Mouse (Mus musculus): Measurements from ENCODE around the gene Cdk8. TPM values are rescaled to one million over a fixed set of nuclear protein-coding genes. Genes with fewer than 3 reads are reported as not detected.

Cdk8 gene
- polyA plus RNA-seq, 1 experiment from 2014 or later: 14.4 TPM

DNA sequence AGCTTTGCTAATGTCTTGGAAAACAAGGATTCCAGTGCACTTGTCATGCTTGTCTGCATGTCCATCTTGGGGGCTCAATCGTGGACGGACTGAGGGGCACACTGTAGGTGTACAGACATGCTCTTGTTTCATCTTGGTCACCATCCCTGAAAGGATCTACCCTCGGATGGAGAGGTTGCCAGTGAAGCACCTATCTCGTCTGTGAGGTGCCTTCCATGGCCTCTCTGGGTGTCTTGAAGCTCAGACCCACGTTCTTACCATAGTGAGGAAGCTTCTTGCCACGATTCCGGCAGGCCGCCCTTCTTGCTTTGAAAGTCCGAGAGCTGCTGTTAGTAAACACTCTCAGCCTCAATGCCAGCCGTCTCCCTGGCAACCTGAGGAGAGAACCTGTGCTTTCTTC, 56.4 kb downstream of the Cdk8 start:
- WGBS: 91% methylated on average over 10 of the region's 10 CpGs
- no peak for ATAC-seq (ENCODE audit: insufficient number of reproducible peaks, low FRiP score, low TSS enrichment, low read depth)
- Histone ChIP-seq H3K4me2 (no peak overlapping the region), H3K9ac (no peak overlapping the region), H3K9me3 (no peaks in the 10 kb centered on the region), H3K4me3 (no peak overlapping the region), H3K27me3 (no peaks in the 10 kb centered on the region), H3K4me1 (no peaks in the 10 kb centered on the region), H3K36me3 (peaks cover 37% of the 10 kb centered on the region), H3K27ac (no peak overlapping the region)

DNA sequence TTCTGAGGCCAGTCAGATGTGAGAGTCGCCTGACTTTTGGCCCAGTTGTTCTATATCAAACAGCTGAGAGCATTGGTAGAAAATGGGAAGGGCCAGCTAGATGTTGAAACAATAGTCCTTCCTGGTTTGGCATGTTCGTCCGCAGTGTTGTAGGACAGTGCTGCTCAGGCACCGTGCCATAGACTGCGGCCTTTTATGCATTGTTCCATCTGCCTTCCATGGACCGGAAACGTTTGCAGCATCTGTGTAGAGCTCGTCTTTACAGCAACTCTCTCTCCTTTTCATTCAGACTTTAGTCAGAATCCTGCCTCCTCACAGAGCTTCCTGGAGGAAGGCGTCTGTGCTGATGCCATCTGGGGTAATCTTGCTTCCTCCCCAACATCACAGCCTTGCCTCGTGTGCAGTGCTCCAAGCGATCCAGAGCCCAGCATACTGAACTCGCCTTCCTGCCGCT, 57.0 kb downstream of the Cdk8 start:
- no peak overlapping the region for H3K4me2 ChIP-seq
- H3K27ac ChIP-seq: no peak overlapping the region
- no peaks in the 10 kb centered on the region for H3K4me1 ChIP-seq
- H3K27me3 ChIP-seq: no peaks in the 10 kb centered on the region
- H3K9me3 ChIP-seq: no peaks in the 10 kb centered on the region
- no peak for ATAC-seq (ENCODE audit: insufficient number of reproducible peaks, low FRiP score, low TSS enrichment, low read depth)
- 86% methylated on average over 13 of the region's 13 CpGs for WGBS
- no peak overlapping the region for H3K4me3 ChIP-seq
- peaks cover 40% of the 10 kb centered on the region for H3K36me3 ChIP-seq
- H3K9ac ChIP-seq: no peak overlapping the region

DNA sequence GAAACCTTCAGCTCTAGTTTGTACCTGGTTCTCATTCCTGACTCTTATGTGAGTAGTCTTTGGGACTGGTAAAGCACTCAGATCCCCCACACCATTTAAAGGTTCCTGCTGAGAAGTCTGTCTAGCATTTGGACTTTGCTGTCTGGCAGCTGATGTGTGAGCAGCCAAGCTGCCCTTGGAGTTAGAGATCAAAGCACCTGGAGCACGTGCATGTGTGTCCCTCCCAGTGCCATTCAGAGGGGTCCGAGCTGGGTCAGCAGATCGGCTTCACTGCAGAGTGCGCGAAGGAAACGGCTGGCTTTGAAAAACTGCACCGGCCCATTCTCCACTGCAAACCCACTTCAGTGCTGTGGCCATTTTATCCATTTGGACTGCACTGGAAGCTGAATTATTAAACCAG, 58.9 kb downstream of the Cdk8 start:
- whole genome bisulfite sequencing: 69% methylated on average over 7 of the region's 7 CpGs
- ATAC-seq (ENCODE audit: insufficient number of reproducible peaks, low FRiP score, low TSS enrichment, low read depth): no peak

DNA sequence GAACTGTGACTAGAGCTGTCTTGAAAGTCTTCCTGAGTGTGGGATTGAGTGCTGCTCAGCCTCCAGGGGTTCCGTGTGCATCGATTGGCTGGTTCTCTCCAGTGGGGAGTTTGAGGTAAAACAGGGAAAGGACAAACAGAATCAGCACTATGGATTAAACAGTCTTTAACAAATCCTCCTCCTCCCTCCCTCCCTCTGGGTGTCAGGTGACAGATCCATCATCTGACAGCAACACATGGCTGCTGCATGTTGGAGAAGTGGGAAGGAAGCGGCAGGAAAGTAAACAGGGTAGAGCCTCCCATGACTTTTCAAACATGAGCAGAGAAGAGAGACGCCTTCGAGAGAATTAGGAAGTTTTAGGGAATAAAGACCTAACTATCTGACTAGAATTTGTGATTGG, 59.4 kb downstream of the Cdk8 start:
- ATAC-seq (ENCODE audit: insufficient number of reproducible peaks, low FRiP score, low TSS enrichment, low read depth): no peak
- no peaks in the 10 kb centered on the region for H3K4me1 ChIP-seq
- no peak overlapping the region for H3K4me3 ChIP-seq
- H3K9me3 ChIP-seq: no peaks in the 10 kb centered on the region
- H3K27me3 ChIP-seq: no peaks in the 10 kb centered on the region
- H3K9ac ChIP-seq: no peak overlapping the region
- 75% methylated on average over 5 of the region's 5 CpGs for WGBS
- H3K27ac ChIP-seq: no peak overlapping the region
- no peak overlapping the region for H3K4me2 ChIP-seq
- H3K36me3 ChIP-seq: peaks cover 48% of the 10 kb centered on the region

More for the DNA sequence above, 58.9 kb downstream of the Cdk8 start:
- H3K27ac ChIP-seq: no peak overlapping the region
- H3K27me3 ChIP-seq: no peaks in the 10 kb centered on the region
- no peaks in the 10 kb centered on the region for H3K4me1 ChIP-seq
- H3K9ac ChIP-seq: no peak overlapping the region
- H3K4me3 ChIP-seq: no peak overlapping the region
- no peaks in the 10 kb centered on the region for H3K9me3 ChIP-seq
- H3K4me2 ChIP-seq: no peak overlapping the region
- H3K36me3 ChIP-seq: peaks cover 48% of the 10 kb centered on the region

DNA sequence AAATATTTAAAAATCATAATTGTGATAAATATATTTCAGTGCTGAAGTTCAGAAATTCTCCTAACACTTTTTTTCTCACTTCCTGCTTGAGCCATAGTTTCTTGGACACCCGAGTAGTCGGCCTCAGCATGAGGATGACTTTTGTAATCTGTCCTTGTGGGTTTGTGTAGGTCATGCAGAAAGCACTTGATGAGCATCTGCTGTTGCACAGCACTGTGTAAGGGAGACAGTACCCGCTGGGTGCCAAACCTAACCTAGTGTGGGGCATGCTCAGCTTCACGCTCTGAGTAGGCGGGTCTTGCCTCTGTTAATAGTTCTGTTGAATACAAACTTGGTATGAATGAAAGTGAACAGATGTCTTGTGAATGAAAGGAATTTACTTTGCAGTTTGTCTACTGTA, 60.5 kb downstream of the Cdk8 start:
- ATAC-seq (ENCODE audit: insufficient number of reproducible peaks, low FRiP score, low TSS enrichment, low read depth): no peak
- H3K4me2 ChIP-seq: no peak overlapping the region
- no peaks in the 10 kb centered on the region for H3K4me1 ChIP-seq
- no peak overlapping the region for H3K9ac ChIP-seq
- no peaks in the 10 kb centered on the region for H3K27me3 ChIP-seq
- 90% methylated on average over 5 of the region's 5 CpGs for WGBS
- H3K27ac ChIP-seq: no peak overlapping the region
- no peaks in the 10 kb centered on the region for H3K9me3 ChIP-seq
- H3K4me3 ChIP-seq: no peak overlapping the region
- peaks cover 42% of the 10 kb centered on the region for H3K36me3 ChIP-seq

DNA sequence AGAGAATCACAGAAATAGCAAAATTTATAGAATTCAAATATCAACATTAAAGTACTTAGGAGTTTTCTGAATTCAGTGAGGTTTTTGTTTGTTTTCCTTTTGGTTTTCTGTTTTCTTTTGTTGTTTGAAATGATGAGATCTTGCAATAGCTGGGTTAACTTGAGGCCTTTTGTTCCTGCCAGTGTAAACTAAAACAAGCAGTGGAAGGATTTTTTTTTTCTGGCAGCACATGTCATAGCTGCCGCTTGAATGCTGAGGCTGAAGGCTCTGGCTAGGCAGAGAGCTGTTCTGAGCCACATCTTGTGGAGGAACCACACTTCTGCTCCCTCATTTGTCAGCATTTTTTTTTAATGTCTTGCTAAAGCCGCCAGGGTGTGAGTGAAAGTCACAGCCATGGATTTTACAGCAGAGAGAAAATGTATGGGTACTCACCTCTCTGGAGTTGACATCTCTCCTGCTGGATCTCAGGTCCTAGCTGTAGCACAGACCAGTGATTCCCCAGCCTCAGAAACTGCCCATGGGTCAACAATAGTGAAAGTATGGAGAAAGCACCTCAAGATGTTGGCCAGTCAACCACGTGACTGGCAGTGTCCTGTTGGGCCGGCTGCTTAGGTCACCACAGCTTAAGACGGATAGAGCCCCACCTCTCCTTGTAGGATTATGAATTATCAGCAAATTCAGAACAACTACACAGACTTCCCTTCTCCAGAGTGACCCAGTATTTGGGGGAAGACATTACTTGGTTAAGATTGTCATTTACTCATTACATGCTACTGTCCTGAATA, 62.1 kb downstream of the Cdk8 start:
- WGBS: 86% methylated on average over 5 of the region's 5 CpGs
- no peaks in the 10 kb centered on the region for H3K4me1 ChIP-seq
- H3K9me3 ChIP-seq: no peaks in the 10 kb centered on the region
- H3K4me3 ChIP-seq: no peak overlapping the region
- no peaks in the 10 kb centered on the region for H3K27me3 ChIP-seq
- H3K27ac ChIP-seq: no peak overlapping the region
- no peak for ATAC-seq (ENCODE audit: insufficient number of reproducible peaks, low FRiP score, low TSS enrichment, low read depth)
- H3K9ac ChIP-seq: no peak overlapping the region
- peaks cover 36% of the 10 kb centered on the region for H3K36me3 ChIP-seq
- H3K4me2 ChIP-seq: no peak overlapping the region

DNA sequence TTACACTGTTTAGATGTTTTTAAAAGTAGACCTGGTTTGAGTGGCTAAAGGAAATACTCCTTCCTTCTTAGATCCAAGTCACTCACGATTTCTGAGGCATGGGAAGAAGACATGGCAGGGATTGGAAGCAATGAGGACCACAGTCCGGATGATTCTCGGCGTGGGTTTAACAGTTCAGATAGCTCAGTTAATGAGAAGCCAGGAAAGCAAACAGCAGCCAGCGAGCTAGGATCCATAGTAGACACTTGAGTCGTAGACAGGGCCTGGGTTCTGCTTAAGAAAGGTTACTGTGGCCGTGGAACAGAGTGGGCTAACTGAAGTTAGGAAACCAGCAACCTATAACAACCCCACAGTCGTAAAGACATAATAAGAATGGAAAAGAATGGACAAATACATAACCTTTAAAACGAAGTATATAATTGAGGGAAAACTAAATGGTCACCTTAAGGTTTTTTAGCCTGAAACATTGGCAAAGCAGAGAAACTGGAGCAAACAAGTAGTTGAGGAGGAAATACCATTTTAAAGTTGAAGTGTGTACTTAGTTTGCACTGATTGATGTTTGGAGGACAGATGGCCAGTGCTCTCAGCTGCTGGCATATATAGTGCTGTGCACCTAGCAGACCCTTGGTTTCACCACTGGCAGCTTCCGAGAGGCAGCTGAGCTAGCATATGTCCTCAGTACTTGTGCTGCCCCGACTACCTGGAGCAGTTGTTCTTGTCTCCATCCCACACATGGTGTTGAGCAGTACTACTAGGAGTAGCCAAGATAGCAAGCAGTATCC, 63.1 kb downstream of the Cdk8 start:
- Histone ChIP-seq H3K27ac (no peak overlapping the region), H3K9ac (no peak overlapping the region), H3K4me3 (no peak overlapping the region), H3K4me1 (no peaks in the 10 kb centered on the region), H3K27me3 (no peaks in the 10 kb centered on the region), H3K4me2 (no peak overlapping the region), H3K36me3 (peaks cover 41% of the 10 kb centered on the region), H3K9me3 (no peaks in the 10 kb centered on the region)
- no peak for ATAC-seq (ENCODE audit: insufficient number of reproducible peaks, low FRiP score, low TSS enrichment, low read depth)
- 91% methylated on average over 11 of the region's 11 CpGs for WGBS

DNA sequence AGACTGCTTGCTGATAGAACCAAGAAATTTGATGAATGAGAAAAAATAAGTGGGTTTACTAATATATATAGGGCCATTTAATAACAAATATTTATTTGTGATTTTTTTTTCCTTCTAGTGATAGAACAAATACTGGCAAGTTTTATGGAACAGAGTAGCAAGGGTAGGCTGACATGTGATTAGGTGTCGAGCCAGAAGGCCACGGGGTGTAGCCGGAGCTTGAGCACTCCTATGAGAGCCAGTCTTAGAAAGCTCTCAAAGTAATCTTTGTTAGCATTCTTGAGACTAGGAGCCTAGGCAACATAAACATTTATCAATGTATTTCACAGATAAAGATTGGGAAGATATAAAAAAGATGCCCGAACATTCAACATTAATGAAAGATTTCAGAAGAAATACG, 63.8 kb downstream of the Cdk8 start:
- Histone ChIP-seq H3K27me3 (no peaks in the 10 kb centered on the region), H3K4me3 (no peak overlapping the region), H3K9me3 (no peaks in the 10 kb centered on the region), H3K9ac (no peak overlapping the region), H3K36me3 (peaks cover 45% of the 10 kb centered on the region), H3K4me2 (no peak overlapping the region), H3K27ac (no peak overlapping the region), H3K4me1 (no peaks in the 10 kb centered on the region)
- 86% methylated on average over 5 of the region's 5 CpGs for WGBS
- ATAC-seq (ENCODE audit: insufficient number of reproducible peaks, low FRiP score, low TSS enrichment, low read depth): no peak

DNA sequence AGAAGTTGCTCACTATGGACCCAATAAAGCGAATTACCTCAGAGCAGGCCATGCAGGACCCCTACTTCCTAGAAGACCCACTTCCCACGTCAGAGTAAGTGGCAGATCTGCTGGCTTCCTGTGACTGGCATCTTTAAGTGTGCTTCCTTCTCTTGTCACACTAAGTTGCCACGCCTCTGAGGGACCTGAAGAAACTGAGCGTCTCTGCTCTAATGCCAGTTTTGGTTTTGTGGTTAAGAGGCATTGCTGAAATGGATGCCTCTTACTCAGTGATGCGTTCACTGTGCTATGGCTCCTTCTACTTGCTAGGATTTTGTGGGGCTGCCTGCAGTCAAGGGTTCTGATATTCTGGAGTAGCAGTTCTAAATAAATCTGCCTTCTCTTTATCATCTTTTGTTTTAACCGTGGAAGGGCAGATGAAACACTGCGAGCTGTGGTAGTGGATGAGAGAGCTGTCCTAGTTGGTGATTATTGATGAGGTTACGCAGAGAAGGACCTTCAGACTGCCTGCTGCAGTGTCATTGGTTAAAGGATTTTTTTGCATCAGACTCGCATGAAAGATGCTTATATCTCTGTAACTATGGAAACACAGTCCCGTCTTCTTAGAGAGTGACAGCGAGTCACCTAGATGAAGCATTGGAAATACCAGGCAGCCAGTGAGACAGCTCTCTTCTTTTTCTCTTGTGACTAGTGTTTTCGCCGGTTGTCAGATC, 67.9 kb downstream of the Cdk8 start:
- H3K27ac ChIP-seq: no peak overlapping the region
- WGBS: 86% methylated on average over 13 of the region's 13 CpGs
- no peaks in the 10 kb centered on the region for H3K9me3 ChIP-seq
- H3K4me1 ChIP-seq: no peaks in the 10 kb centered on the region
- no peak overlapping the region for H3K9ac ChIP-seq
- no peaks in the 10 kb centered on the region for H3K27me3 ChIP-seq
- no peak overlapping the region for H3K4me3 ChIP-seq
- H3K36me3 ChIP-seq: peaks cover 56% of the 10 kb centered on the region
- no peak for ATAC-seq (ENCODE audit: insufficient number of reproducible peaks, low FRiP score, low TSS enrichment, low read depth)
- no peak overlapping the region for H3K4me2 ChIP-seq

DNA sequence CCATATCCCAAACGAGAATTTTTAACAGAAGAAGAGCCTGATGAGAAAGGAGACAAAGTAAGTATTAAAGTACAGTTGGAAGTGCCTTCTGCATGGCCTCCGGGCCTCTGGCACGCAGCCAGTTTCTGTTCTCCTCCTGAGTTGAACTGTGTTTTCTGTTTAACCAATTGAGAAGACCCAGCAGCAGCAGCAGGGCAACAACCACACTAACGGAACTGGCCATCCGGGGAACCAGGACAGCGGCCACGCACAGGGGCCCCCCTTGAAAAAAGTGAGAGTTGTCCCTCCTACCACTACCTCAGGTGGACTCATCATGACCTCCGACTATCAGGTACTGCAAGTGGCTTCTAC, 68.5 kb downstream of the Cdk8 start:
- Histone ChIP-seq H3K36me3 (peaks cover 58% of the 10 kb centered on the region), H3K4me3 (no peak overlapping the region), H3K4me2 (no peak overlapping the region), H3K4me1 (no peaks in the 10 kb centered on the region), H3K27ac (no peak overlapping the region), H3K9me3 (no peaks in the 10 kb centered on the region), H3K27me3 (no peaks in the 10 kb centered on the region), H3K9ac (no peak overlapping the region)
- 81% methylated on average over 8 of the region's 8 CpGs for WGBS
- ATAC-seq (ENCODE audit: insufficient number of reproducible peaks, low FRiP score, low TSS enrichment, low read depth): no peak

DNA sequence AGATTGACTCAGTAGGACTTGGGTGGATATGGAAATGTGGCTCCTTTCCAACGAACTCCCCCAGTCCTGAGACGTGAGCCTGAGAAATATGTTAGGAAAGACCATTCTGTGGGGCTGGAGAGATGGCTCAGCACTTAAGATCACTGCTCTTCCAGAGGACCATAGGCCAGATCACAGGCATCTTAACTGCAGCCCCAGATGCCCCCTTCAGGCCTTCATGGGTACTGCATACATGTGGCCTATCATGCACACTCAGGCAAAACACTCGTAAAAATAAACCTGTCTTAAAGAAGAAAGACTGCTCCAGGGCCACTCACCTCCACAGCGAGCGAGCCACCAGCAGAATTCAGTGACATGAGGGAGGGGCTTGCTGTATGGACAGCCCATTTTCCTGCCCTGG, 72.4 kb downstream of the Cdk8 start:
- H3K4me3 ChIP-seq: no peak overlapping the region
- H3K4me1 ChIP-seq: no peaks in the 10 kb centered on the region
- no peak overlapping the region for H3K4me2 ChIP-seq
- H3K9ac ChIP-seq: no peak overlapping the region
- peaks cover 53% of the 10 kb centered on the region for H3K36me3 ChIP-seq
- no peaks in the 10 kb centered on the region for H3K9me3 ChIP-seq
- ATAC-seq (ENCODE audit: insufficient number of reproducible peaks, low FRiP score, low TSS enrichment, low read depth): no peak
- no peaks in the 10 kb centered on the region for H3K27me3 ChIP-seq
- no peak overlapping the region for H3K27ac ChIP-seq
- 81% methylated on average over 5 of the region's 5 CpGs for WGBS

Measured in limb, embryonic 15.5 days (tissue).